Mouse (Mus musculus): Measurements from ENCODE around the gene Tomt.
A peak's percentile ranks its signal among the peaks of the same experiment; 100 is the strongest.
"Not testable (repeated sequence)": the region's sequence is repeated elsewhere in the genome, so short reads cannot be mapped to it uniquely, and the experiment has no call there.

Tomt gene

DNA sequence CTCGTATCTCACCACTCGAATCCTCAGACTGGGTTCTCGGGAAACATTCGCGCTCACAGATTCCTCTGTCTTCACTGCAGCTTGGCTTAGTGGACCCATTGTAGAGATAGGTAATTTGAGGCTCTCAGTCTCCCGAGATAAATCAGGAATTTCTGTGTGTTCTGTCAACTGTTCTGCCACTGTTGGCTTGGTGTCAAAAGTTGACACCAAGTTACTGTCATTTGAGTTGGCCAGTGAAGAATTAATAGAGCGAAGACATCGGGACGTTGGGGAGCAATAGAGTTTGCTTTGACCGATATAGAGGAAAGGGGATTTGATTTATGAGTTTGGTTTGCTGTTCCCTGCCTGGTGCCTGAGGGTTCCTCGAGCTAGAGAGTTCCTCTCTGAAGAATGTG lies at the start of gene Tomt:
Gene Tomt, minus strand, starts transcription at position 73 of the 395 bp plus-strand sequence.
- no peak for DNase-seq (ENCODE audit: low spot score in 2 of 2)

DNA sequence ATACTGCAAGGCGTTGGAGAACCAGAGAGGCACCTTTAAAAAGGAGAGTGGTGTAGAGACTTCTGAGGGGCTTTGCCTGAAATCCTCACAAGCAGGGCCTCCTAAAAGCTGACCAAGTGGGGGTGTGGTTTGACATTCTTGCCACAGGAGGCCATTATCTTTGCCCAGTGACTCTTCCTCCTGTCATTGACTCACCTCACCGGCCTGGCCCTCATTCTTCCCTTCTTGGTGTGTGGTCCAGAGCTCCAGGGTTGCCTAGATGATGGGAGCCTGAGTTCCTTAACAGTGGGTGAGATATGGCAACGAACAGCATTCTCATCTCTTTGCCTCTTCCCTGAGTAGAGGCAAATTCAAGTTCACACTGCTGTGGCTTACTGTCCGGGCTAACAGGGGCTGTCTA lies 49.7 kb upstream of the Tomt start:
- DNase-seq (ENCODE audit: low spot score in 2 of 2) = no peak

DNA sequence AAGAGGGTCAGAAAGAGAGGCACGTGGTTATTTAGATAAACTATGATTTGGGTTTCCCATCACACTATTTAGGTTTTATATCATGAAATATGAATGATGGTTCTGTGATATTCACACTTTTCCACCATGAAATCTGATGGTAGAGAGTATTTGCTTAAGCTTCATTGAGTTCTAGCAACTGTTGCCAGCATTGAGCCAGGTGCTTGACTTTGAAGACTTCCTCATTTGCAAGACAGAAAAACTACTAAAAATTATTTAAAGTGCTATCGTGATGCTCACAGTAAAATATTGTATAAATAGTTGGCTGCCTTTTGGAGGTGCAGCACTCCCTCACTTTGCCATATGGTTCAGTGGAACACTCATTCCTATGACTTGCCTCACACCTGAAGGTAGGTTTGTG lies 49.1 kb upstream of the Tomt start:
- DNase-seq (ENCODE audit: low spot score in 2 of 2) = no peak

DNA sequence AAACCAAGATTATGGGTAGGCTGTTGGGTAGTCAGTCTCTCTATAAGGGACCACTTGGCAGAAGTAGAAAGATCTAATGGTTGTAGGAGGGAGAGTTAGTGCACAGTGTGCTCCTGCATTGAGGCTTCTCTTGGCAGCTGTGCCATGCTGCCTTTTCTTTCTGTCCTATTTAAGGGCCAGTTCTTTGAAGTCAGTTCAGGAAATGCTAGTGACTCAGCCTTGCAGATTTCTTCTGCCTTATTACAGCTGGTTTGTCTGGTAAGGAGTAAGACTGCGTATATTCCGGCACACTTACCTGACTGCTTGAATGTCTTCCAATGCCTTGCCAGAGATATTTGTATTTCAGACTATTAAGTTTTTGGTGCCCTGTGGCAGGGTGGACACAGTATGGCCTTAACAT lies 48.0 kb upstream of the Tomt start:
- DNase-seq (ENCODE audit: low spot score in 2 of 2) = peak in 1 of 2 experiments; percentile 28

DNA sequence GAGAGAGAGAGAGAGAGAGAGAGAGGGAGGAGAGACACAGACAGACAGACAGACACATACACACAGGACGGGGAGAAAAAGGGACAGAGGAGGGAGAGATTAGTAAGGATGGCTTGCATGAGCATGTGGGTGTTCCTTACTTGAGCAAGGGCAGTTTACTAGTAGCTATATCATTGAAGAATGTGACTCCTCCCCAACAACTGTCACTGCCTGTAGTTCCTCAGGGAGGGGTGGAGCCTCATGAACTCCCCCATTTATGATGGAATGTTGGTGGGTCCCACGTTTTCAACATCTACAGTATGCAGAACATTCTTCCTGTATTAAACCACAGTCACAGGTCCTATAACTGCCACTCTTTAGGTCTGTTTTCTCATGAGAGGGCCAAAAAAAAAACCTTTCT lies 45.9 kb upstream of the Tomt start:
- DNase-seq (ENCODE audit: low spot score in 2 of 2) = no peak

DNA sequence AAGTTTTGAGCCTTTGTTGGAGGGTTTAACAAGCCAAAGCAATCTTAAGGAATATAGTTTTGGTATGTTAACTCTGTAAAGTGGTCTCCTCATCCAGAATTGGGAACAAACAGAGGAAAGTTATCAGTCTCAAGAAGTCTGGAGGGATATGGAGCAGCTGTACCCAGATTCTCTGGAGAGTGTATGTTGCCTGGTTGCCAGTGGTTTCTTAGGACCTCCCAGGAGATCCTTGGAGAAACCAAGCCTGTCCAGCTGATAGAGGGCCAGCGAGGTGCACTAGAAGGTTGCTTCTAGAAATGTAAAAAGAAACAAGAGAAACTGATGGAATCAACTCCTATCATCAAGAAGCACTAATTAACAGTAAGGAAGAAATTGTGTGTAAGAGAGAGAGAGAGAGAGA lies 45.5 kb upstream of the Tomt start:
- no peak for DNase-seq (ENCODE audit: low spot score in 2 of 2)

DNA sequence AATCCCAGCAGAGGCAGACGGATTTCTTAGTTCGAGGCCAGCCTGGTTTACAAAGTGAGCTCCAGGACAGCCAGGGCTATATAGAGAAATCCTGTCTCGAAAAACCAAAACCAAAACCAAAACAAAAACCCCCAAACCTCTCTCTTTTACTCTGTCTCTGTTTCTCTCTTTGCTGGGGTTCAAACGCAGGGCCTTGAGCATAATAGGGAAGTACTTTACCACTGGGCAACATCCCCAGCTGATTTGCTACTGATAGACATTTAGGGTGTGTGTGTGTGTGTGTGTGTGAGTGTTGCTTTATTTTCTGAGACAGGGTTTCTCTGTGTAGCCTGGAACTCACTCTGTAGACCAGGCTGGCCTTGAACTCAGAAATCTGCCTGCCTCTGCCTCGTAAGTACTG lies 42.8 kb upstream of the Tomt start:
- DNase-seq (ENCODE audit: low spot score in 2 of 2) = not testable (repeated sequence)

DNA sequence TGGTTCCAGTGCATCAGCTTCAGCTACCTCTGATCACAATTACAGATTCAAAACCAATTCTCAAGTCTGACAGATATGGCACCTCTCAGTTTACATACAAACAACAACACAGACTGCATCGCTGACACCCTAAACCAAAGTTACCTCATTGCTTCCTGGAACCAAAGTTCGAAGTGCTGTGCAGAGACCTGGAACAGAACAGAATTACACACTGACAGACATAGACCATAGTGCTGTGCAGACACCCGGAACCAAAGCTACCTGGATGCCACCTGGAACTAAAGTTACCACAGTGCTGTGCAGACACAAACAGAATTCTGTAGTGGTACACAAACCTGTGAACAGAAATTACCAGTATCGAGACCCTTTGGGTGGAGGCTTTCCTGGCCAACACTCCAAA lies 33.6 kb upstream of the Tomt start:
- no peak for DNase-seq (ENCODE audit: low spot score in 2 of 2)

DNA sequence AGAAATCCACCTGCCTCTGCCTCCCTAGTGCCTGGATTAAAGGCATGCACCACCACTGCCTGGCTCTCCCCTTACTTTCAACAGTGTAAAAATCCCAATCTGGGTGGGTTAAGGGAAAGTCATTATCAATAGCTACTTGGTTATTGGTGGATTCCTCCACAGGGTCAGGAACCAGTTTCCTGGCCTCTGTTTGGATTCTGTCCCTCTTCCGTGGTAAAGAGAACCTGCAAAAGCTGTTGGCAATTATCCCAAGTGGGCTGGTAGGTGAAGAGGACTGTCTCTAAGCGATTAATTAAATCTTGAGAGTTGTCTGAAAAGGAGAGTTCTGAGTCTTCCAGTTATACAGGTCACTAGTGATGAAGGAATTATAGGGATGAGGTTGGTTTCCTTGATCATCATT lies 32.2 kb upstream of the Tomt start:
- no peak for DNase-seq (ENCODE audit: low spot score in 2 of 2)

DNA sequence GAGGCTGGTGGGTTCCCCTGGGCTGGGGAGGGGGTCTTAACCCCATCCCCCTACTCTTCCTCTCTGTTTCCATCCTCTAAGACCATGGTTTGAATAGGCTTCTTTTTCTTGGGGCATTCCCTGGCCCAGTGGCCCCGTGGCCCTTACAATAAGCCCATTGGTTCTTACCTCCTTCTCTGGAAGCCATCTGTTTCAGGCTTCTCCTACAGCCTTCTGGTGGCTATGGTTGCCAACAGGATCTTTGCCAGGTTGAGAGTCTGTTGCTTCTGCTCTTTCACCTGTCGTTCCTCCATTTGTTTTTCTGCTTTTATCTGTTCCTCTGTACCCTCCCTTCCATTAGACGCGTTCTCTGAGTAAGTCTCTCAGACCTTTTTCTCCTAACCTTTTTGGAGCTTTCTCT lies 31.4 kb upstream of the Tomt start:
- peak in 1 of 2 experiments; percentile 2 for DNase-seq (ENCODE audit: low spot score in 2 of 2)

DNA sequence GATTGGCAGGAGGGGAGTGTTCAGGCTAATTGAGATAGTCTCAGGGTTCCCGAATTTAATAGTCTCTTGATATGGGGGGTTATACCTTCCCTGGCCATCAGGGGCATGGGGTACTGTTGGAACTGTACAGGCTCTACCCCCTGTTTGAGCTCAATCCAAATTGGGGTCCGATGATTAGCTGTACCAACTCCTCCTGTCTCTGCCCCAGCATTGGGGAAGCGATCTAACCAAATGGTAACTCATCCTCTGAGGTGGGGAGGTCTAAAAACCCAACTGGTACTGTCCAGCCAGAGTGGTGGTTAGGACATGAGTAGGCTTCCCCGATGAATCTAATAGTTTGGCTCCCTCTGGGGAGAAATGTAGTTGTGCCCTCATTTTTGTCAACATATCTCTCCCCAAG lies 30.8 kb upstream of the Tomt start:
- DNase-seq (ENCODE audit: low spot score in 2 of 2) = no peak

DNA sequence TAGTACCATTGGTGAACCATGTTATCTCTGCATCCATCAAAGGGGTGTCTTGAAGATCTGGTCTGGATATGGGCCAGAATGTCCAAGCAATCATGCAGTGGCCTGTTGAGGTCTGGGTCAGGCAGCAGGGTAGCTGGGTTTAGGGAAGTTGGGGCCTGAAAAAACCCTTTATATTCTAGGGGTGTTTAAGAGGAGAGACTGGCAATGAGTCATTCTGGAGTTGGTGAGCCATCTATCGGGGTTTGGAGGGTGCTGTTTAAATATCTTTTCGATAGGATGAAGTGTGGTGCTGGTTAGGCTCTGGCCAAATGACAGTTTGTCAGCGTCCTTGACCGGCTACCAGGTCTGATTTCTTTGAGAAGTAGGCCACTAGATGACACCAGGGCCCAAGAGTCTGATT lies 29.8 kb upstream of the Tomt start:
- no peak for DNase-seq (ENCODE audit: low spot score in 2 of 2)

DNA sequence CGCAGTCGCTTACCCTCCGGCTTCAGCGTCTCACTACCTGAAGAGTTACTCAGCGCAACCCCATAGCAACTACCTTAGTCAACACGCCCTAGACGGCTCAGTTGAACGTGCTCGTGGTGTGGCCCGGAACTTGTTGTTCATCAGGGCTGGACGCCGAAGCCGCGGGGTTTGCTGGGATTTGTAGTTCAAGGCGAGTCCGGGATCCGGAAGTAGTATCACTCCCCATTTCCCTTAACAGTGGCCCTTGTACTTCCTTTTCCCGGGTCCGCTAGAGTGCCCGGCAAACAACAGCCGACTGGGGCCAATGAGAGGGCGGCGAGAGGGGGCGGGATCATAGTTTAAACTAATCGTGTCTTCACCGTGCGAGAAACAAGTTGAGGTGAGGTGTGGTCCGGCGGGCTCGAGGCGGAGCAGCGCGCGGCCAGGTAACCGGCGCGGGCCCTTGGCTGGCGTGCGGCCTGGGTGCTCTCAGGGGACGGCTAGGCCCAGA lies 27.6 kb upstream of the Tomt start, which contains the start of the genes Lrrc51 and Numa1:
Gene Lrrc51, minus strand, starts transcription at position 145 of the 490 bp plus-strand sequence.
Gene Numa1, plus strand, starts transcription at position 361 of the 490 bp plus-strand sequence.
- DNase-seq (ENCODE audit: low spot score in 2 of 2) = peak; percentile 97 to 98

DNA sequence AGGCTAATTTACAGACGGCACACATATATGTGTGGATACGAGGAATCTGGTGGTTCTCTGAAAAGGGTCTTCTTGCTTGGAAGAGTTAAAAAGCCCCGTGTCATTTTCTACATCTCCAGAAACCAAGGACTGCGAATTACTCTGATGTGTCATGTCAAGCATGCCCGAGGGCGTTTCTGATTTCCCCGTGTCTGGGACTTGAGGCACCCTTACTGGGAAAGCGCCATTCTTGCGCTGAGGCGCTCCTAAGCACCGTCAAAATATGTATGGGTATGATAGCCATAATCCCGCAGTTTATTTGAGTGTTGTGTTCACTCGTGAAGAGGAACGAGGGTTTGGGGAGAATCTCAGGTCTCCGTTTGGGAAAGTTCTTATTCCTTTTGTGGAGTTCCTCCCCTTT lies 27.1 kb upstream of the Tomt start:
- no peak for DNase-seq (ENCODE audit: low spot score in 2 of 2)

DNA sequence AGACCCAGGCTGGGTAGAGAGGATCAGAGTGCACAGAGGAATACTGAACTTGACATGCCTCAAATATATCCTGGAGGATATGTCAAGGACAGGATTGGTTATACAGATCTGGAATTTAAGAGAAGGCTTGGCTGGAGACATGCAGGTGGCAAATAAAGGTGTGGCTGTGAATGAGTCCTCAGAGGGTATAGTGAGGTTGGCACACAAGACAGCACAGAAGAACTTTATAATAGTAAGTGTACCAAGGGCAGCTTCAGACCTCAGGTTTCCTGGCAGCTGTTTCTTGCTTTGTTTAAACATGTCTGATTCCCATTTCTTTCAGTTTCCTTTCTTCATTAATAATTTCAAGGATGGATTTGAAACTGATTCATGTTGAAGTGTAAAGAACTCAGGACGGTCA lies 26.4 kb upstream of the Tomt start:
- DNase-seq (ENCODE audit: low spot score in 2 of 2) = no peak

DNA sequence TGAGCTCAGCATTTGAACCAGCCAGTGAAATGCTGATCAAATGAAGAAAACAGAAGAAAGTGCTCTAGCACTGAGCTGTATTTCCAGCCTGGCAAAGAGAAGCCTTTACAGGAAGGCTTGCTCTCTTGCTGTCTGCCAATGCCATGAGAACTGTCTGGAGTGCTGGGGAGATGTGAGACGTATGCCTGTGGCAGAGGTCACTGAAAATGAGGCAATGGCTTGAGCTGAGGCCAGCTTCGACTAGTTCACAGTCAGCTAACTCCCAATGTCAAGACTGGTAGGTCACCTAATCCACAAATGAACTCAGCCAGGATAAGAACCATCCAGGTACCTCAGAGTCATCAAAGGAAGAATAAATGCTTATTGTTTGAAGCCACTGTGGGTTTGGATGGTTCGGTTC lies 21.9 kb upstream of the Tomt start:
- no peak for DNase-seq (ENCODE audit: low spot score in 2 of 2)

DNA sequence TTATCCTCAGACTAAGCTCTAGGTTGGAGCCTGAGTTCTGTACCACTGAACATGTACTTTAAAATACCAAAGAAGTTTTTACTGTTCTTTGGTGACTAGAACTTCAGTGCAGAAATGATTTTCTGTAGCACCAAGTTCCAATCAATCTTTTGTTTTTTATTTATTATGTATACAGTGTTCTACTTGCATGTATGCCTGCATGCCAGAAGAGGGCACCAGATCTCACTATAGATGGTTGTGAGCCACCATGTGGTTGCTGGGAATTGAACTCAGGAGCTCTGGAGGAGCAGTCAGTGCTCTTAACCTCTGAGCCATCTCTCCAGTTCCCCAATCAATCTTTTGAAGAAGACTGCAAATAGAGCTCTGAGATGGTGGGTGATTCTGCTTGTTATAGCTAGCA lies 19.7 kb upstream of the Tomt start:
- DNase-seq (ENCODE audit: low spot score in 2 of 2) = not testable (repeated sequence)

DNA sequence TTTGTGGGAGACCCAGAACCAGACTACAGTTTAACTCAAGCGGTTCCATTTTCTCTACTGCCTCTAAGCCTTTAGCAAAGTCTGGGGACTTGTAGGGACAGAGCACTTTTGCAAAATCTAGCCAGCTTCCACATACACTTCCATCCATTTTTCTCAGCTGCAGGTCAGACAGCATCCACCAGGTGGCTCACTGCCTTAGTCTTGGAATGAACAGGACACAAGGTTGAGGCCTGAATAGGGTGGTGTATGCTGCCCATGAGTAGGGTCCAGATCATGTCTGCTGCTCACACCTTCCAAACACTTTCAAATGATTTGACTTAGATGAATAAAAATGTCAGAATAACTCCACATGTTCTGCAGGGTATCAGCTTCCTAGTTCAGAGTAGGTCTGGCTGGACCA lies 11.9 kb upstream of the Tomt start:
- peak in 1 of 2 experiments; percentile 40 for DNase-seq (ENCODE audit: low spot score in 2 of 2)

DNA sequence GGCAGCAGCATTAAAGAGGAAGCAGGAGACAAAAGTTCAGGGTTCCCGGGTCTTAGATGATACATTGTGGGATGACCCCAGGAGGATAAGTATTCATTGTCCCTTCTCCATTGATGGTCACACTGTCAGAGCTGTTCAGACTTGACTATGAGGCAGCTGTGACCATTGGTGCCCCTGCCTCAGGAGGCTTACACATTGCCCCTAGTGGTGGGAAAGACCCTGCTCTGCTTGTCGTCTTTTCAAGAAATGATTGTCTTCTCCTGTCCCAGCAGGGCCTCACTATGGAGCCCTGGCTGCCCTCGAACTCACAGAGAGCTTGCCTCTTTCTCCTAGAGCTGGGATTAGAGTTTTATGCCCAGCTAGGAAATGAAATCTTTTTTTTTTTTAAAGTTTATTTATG lies 5.8 kb upstream of the Tomt start:
- no peak for DNase-seq (ENCODE audit: low spot score in 2 of 2)

DNA sequence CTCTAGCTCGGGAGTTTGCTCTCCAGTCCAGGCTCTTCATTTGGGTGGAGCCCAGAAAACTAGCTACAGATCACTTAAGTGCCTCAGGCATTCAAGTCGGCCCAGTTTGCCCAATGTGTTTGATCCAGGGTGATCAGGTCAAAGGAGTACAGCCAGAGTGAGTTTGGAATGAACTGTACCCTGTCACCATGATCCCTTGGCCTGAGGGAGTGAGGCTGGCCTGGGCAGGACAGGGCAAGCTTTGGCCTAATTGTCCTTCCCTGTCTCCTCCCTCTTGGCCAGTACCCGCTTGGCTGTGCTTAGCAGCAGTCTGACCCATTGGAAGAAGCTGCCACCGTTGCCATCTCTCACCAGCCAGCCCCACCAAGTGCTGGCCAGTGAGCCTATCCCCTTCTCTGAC lies 4.0 kb upstream of the Tomt start:
- DNase-seq (ENCODE audit: low spot score in 2 of 2) = no peak

DNA sequence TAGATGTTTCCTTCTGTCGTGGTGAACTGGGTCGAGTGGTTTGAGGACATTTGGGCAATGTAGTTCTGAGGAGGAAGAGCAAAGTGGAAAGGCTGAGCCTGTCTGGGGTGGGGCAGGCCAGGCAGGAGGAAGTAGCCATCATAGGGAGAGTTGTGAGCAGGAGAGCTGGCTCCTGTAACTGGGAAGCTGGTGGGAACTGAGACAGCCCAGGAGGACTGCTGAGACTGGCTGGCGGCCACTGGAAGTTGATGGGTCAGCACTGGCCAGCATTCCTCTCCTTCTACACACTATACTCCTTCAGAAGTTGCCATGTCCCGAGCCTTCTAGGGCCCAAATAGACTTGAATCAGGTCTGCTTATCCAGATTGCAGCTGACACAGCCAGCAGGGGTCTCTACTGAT lies 2.2 kb upstream of the Tomt start:
- no peak for DNase-seq (ENCODE audit: low spot score in 2 of 2)

DNA sequence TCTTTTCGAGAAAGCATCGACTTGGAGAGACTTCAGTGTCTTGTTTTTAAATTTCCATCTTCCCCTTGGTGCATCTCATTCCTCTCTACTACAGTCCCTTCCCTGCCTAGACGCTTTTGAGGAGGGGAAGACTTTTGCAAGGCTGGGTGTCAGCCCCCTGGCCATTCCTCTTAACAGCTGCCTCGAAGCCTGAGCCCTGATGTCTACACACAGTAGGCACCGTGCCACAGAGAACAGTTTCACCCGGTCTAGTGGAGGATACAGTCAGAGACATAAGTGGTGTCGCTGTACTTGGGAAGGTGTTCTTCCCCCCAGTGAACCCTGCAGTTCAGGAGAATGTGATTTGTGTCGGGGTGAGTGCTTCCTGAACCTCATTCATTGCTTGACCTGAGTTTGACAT lies 537 bp upstream of the Tomt start:
- no peak for DNase-seq (ENCODE audit: low spot score in 2 of 2)

DNA sequence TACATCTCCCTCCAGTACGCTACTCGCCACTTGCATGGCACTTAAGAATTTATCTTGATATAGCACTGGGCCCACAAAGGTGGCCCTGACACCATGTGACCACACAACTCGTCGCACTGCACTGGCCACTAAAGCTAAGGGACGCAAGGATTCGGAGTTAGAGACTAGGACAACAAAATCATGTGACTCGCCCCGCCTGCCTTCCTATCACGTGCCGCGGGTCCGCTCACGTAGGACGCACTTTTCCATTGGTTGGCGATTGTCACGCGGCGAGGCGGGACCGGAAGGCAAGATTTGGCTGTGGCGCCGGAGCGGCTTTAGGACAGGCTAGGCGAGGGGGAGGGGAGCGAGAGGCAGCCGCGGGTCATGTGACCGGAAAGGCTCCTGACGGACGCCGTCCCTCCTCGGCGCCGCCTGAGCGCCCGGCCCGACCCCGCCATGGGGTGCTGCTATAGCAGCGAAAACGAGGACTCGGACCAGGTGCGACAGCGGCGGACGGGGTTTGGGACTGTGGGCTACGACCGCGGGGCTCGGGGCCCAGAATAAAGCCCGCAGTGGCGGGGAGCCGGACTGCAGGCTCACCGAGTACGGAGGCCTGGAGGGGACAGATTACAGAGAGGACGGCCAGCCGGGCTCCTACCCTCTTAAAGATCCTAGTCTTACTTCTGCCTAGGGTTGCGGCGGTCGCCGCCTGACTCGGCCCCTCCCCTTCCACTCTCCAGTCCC lies 435 bp downstream of the Tomt start, which contains the start of gene Lamtor1:
Gene Lamtor1, plus strand, starts transcription at position 344 of the 726 bp plus-strand sequence.
- peak; percentile 100 for DNase-seq (ENCODE audit: low spot score in 2 of 2)

DNA sequence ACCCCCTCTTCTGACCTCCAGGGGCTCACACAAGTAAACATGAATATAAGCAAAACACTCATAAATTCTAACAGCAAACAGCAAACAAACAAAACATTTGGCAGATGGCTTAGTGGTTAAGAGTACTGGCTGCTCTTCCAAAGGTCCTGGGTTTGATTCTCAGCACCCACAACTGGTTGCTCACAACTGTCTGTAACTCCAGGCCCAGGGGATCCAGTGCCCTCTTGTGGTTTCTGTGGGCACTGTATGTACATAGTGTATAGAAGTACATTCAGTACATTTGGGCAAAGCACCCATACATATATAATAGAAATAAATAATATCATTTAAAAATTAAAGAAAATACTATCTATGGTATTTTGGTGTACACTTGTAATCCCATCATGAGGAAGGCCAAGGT lies 3.3 kb downstream of the Tomt start:
- no peak for DNase-seq (ENCODE audit: low spot score in 2 of 2)

All from right cerebral cortex, postnatal 36 days (tissue).